Mouse (Mus musculus) frontal cortex, adult (tissue): ENCODE measurements around the gene Ilf3.

Experiments
- ATAC-seq: cut with Nextera tagmentation; 2 replicates; pipeline ENCODE4 v1.9.2; 2017; ENCODE audit warnings: mild to moderate bottlenecking, moderate library complexity, mixed read lengths; ENCODE audit not compliant: low TSS enrichment

The Ilf3 gene

DNA sequence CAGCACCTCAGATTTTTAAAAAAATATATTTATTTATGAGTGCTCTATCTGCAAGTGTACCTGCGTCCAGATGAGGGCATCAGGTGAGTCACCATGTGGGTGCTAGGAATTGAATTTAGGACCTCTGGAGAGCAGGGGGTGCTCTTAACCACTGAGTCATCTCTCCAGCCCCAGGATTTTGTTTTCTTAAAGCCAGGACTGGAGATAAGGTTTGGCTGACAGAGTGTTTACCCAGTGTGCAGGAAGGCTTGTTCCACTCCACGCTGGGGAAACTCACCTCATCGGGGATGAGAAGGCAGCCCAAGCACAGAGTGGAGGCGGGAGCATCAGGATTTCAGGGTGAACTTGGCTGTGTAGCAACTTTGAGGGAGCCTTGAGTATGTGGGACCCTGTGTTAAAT is 27.3 kb upstream of the Ilf3 start:
- no peak for ATAC-seq

DNA sequence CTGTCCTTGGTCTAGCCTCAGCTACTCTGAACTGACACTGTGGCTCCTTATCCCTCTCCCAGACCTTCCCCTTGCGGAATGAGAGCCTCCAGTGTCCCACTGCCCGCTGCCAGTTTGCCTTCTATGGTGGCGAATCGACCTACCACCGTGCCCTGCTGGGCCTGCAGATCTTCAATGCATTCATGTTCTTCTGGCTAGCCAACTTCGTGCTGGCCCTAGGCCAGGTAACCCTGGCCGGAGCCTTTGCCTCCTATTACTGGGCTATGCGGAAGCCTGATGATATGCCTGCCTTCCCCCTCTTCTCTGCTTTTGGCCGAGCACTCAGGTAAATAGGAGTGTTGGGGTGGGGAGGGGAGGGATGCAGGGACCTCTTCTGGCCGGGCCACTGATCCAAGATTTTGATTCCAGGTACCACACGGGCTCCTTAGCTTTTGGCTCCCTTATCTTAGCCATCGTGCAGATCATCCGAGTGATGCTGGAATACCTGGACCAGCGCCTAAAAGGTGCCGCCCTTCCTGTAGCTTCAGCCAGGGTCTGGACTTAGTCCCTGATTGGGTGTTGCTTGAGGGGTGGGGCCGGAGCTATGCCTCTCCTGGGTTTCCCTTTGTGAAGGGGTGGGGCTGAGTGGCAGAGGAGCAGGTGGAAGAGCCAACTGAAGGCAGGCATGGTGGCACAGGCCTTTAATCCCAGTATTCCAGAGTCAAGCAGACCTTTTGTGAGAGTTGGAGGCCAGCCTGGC is 20.9 kb upstream of the Ilf3 start:
- no peak for ATAC-seq

DNA sequence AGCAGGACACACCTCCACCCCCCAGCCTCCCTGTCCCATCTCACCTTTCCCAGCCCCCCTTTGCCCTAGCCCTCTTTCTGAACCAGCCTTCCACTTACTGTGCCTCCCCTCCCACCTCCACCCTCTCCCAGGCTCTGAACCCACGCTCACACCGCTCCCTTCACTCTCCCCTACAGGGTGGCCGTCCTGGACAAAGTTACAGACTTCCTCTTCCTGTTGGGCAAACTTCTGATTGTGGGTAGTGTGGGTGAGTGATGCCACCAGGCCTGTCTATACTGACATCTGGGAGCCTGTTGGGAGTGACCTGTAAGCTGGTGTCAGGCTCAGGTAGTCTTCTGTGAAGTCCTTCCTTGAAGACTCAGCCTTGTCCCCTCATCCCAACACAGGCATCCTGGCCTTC is 19.5 kb upstream of the Ilf3 start:
- ATAC-seq = no peak

DNA sequence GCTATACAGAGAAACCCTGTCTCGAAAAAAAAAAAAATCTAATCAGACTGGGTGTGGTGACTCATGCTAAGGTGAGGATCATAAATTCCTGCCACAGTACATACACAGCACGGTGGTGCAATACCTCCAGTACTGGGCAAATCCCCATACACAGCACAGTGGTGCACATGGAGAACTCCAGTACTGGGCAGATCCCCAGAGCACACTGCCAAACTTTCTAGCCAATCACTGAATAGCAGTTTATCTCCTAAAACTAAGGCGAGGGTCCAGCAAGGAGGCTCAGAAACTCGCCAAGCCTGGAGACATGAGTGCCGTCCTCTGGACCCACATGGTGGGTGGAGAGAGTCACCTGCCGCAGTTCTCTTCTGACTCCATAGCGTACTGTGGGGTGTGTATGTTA is 16.5 kb upstream of the Ilf3 start:
- no peak for ATAC-seq

DNA sequence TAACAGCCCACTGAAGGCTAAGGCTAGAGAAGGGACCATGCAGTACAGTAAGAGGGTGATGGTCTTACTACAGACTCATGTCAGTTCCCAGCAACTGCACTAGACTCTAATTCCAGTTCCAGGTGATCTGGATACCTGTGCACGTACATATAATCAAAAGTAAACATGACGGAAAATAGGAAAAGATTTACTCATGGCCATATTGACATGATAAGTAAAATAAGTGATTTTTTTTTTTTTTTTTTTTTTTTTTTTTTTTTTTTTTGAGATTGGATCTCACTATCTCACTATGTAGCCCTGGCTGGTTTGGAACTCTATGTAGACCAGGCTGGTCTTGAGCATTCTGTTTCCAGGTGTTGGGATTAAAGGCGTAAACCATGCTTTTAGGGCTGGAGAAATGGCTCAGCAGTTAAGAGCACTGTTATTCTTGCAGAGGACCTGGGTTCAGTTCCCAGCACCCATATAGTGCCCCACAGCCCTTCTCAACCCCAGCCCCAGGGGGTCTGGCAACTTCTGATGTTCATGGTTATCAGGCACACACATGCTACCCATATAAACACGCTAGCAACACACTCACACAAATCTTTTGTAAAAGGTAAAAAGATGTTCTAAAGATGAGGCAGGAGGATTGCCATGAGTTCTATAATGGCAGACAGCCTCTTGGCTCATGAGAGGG is 15.8 kb upstream of the Ilf3 start:
- no peak for ATAC-seq

GRCm38 (mm10) chr9:21352463-21353372 is 15.0 kb upstream of the Ilf3 start:
- no peak for ATAC-seq

- no peak for ATAC-seq
Measured at GRCm38 (mm10) chr9:21353373-21353686, 14.3 kb upstream of the Ilf3 start.

DNA sequence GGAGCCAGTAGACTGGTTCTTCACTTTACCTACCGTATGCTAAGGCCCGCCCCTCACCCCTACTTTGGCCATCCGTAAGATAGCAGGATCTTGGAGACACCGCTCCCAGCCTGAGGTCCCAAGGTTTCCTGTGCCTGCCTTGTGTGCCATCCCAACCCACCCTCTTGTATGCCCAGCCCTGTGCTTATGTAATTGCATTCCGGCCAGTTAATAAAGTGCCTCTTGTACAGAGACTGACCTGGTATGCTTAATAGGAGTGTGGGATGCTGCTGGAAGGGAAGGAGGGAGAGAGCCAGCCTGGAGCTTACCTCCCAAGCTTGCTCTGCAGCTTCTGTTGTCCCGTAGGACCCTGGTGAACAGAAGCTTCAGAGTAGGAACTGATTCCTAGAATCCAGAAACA is 12.9 kb upstream of the Ilf3 start:
- ATAC-seq = no peak

- ATAC-seq = peak; percentile 70
Measured at GRCm38 (mm10) chr9:21356981-21357718, 10.5 kb upstream of the Ilf3 start.

DNA sequence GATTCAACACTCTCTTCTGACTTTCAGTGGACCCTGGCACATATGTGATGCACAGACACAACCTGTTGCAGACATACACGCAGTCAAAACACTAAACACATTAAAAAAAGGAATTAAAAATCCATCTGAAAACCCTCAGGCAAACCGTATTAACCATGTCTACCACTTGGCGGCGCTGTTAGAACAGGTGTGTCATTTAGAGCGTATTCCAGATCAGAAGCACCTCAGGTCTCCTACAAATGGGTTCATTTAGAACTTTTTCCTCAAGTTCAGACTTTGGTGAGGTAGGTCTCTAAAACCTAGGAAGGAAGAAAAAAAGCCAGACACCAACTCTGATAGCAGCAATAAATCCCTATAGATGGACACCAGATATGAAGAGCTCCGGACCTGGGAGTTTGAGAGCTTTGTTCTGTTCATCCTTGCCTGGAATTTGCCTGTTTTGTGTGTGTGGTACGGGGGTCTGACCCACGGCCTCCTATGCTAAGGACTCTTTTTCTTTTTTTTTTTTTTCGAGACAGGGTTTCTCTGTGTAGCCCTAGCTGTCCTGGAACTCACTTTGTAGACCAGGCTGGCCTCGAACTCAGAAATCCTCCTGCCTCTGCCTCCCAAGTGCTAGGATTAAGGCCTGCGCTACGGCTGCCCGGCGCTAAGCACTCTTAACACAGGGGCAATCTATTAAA is 990 bp upstream of the Ilf3 start:
- no peak for ATAC-seq

GRCm38 (mm10) chr9:21368131-21368584 is 487 bp downstream of the Ilf3 start:
- ATAC-seq = peak; percentile 31

DNA sequence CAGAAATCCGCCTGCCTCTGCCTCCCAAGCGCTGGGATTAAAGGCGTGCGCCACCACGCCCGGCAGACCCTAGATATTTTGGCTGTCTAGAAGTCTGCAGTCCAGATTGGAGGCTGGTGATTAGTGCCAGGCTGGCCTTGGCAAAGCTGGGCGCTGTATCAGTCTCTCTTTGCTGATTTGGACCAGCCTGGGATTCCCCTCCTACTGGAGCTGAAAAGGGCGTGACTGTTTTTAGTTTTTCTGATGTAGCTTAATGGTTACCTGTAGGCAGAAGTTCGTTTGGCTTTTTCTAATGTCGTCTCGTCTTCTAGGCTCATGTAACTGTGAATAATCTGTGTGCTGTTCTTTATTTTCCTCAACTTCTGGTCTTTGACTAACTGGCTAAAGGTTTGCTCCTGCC is 1.4 kb downstream of the Ilf3 start:
- ATAC-seq = no peak

DNA sequence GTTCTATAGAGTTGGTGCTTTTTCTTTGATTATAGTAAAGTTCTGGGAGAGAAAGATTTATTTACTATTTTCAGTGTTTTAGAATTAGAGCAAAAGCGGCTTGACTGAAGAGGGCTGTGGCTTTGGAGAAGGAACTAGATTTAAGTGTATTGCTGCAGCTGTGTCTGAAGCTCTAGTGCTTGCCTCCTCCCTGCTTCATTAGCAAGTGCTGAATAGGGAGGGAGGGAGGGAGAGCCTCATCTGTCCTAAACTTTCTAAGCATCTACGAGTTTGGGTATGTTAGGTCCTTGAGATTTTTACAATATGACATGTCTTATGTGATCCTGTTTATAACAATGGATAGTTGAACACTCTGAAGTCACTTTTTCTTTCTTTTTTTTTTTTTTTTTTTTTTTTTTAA is 3.2 kb downstream of the Ilf3 start:
- ATAC-seq = no peak

DNA sequence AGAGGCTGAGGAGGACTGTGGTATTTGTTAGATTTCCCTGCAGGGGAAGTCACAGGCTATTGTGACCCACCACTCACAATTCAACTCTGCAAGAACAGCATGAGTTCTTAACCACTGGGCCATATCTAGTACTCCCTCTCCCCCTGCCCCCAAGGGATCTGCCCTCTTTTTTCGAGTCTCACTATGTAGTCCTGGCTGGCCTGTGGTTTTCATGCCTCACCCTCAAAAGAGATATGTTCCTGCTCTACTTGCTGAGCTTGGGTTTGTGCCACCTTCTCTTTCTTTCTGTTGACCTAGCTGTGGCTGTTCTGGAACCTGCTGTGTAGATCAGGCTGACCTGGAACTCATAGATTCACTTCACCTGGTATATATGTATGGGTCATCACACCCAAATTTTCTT is 4.8 kb downstream of the Ilf3 start:
- no peak for ATAC-seq

DNA sequence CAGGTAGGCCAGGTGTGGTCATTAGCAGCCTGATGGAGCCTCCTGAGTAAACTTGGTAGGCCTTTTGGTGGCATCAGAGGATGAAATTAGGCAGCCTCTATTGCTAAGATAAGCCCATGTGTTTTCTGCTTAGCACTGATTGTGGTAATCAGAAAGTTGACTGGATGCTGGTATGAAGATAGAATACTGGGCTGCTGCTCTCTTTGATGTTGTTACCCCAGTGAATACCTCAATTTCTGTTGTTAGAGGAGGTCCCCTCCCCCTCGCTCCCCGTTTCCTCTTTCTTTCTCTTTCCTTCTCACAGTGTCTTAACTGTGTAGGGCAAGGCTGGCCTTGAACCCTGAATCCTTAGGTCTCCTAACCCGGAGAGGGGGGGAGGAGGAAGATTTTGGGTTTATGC is 11.5 kb downstream of the Ilf3 start:
- ATAC-seq = no peak

DNA sequence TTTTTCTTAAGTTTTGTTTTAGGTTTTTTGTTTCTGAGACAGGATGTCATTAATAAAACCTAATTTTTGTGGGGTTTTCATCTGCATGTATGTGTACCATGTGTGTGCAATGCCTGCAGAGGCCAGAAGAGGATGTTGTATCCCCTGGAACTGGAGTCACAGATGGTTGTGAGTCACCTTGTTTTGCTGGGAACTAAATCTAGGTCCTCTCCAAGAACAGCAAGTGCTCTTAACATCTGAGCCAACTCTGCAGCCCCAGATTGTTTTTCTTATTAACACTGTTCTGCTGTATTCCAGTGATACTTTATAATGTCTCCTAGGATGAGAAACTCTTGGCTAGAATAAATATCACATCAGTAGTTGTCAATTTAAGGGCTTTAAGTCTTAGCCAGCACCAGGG is 13.2 kb downstream of the Ilf3 start:
- peak; percentile 24; the same call in 1 of the 2 replicates for ATAC-seq

GRCm38 (mm10) chr9:21383966-21384365 is 16.3 kb downstream of the Ilf3 start:
- ATAC-seq = no peak

DNA sequence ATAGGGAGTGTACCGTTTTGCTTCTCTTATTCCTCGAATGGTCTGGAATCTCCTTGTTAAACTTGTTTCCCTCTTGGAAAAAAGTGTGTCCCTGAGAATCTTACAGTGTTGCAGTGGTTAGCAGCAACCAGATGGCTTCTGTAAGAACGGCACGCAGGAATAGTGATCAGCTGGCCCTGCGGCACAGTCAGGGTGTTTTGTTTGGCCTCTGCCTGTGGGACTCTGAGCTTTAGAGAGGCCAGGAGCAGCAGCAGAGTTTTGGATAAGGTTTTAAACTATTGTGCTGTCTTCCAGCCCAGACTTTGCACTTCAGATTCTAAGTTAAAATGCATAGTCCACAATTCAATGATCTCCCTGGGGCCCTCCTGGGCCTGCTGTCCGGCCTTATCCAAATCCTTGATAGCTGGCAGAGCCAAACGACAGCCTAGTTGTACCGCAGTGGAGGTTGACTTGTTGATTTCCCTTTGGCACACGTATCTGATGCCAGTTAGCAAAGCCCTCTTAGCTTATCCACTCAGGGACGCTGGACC is 25.0 kb downstream of the Ilf3 start:
- ATAC-seq = no peak

DNA sequence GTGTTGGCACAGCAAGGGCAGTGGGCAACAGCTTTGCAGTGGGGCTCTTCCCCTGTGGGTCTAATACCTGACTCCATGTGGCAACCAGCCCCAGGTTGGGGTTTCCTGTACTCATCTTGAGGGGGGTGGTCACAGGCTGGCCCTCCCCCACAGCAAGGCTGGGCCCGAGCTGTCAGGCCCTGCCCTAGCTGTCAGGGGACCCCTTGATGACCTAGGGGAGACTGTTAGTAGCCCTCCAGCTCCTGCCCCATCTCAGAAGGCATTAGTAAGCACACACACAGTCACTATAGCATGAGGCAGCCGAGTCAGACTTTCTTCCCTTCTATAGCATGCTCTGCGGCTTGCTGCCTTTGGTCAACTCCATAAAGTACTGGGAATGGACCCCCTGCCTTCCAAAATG is 28.0 kb downstream of the Ilf3 start:
- ATAC-seq = no peak

DNA sequence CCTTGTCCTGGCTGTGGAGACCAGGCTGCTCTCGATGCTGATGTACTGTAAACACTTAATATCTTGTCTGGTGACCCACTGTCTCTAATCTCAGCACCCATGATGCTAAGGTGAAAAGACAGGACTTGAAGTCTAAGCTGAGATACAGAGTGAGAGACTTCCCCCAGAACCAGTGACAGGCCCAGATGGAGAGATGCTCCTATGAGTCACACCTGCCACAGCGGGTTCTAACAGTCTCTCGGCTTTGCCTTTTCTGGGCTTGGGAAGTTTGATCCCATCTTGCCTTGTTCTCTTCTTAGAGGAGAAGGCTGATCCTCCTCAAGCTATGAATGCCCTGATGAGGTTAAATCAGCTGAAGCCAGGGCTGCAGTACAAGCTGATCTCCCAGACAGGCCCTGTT is 29.5 kb downstream of the Ilf3 start:
- ATAC-seq = peak; percentile 62; the same call in 1 of the 2 replicates

GRCm38 (mm10) chr9:21401042-21401441 is 33.4 kb downstream of the Ilf3 start:
- ATAC-seq = no peak
